Mouse (Mus musculus) intestine, embryonic 14.5 days (tissue): ENCODE results near the gene 5430419D17Rik. TPM values are rescaled to one million over a fixed set of nuclear protein-coding genes. Genes with fewer than 3 reads are reported as not detected.

Source experiments
- ATAC-seq: fragments of 200-750 bp; cut with Nextera tagmentation; replicated peaks from 2 replicates; pipeline ENCODE4 v1.8.0; 2017; ENCODE audit warnings: low read depth, moderate number of reproducible peaks, moderate TSS enrichment, moderate library complexity; ENCODE audit not compliant: low FRiP score, low TSS enrichment
- DNase-seq: peaks from one replicate; pipeline ENCODE4 v3.0.0-alpha.2; 2018; ENCODE audit warnings: low spot score
- H3K27ac ChIP-seq: fragments of 300-500 bp; sonication (generic); 2 replicates; pipeline ENCODE4 v1.5.1; 2014; ENCODE audit warnings: low read depth, mild to moderate bottlenecking, control low read depth
- H3K27me3 ChIP-seq: fragments of 300-500 bp; sonication (generic); replicated peaks from 2 replicates; pipeline ENCODE4 v1.6.1; 2014; ENCODE audit warnings: low read length, control low read depth; ENCODE audit not compliant: control insufficient read depth, insufficient read depth
- H3K36me3 ChIP-seq: fragments of 300-500 bp; sonication (generic); 2 replicates; pipeline ENCODE4 v1.6.1; 2014; ENCODE audit warnings: low read length, control low read depth; ENCODE audit not compliant: control insufficient read depth, insufficient read depth
- H3K4me1 ChIP-seq: fragments of 300-500 bp; sonication (generic); replicated peaks from 2 replicates; pipeline ENCODE4 v1.6.1; 2014; ENCODE audit warnings: low read length, control low read depth, mixed read lengths; ENCODE audit not compliant: control insufficient read depth, insufficient read depth
- H3K4me2 ChIP-seq: fragments of 300-500 bp; sonication (generic); 2 replicates; pipeline ENCODE4 v1.6.1; 2014; ENCODE audit warnings: low read length
- H3K4me3 ChIP-seq: fragments of 300-500 bp; sonication (generic); 2 replicates; pipeline ENCODE4 v1.5.1; 2014; ENCODE audit warnings: low read depth, low read length, control low read depth, mixed read lengths
- H3K9ac ChIP-seq: fragments of 300-500 bp; sonication (generic); 2 replicates; pipeline ENCODE4 v1.6.1; 2014; ENCODE audit warnings: mild to moderate bottlenecking, low read length
- H3K9me3 ChIP-seq: fragments of 300-500 bp; sonication (generic); 2 replicates; pipeline ENCODE4 v1.6.1; 2016; ENCODE audit warnings: low read length, control low read depth; ENCODE audit not compliant: control insufficient read depth
- WGBS: fragments of 180-500 bp; shearing (Covaris S2); extraction: QIAGEN DNeasy Blood & Tissue Kit; methylation state at CpG from one replicate; pipeline ENCODE4 v1.1.7; 2014; 5-methylcytosine and 5-hydroxymethylcytosine counted together
- polyA plus RNA-seq: library from polyadenylated mRNA; unstranded; fragments of >200 nt; fragmentation: Nextera tagmentation; extraction: Ambion mirVana; gene quantifications from 2 replicates; pipeline ENCODE4 v1.2.1, GENCODE M21; 2014

5430419D17Rik gene
- not detected in 2 replicates for polyA plus RNA-seq

- no peaks in the 10 kb centered on the region for H3K36me3 ChIP-seq
- DNase-seq: no peak
- no peak within 1 kb of the TSS for H3K4me3 ChIP-seq
These were observed at the start of gene 5430419D17Rik for GRCm38 (mm10) chr7:131174121-131174520. Gene 5430419D17Rik (plus strand): TSS chr7:131174402.

GRCm38 (mm10) chr7:131130021-131130420 lies 44.2 kb upstream of the 5430419D17Rik start:
- H3K4me2 ChIP-seq: no peak overlapping the region
- no peak overlapping the region for H3K9ac ChIP-seq
- no peak overlapping the region for H3K27ac ChIP-seq
- no peaks in the 10 kb centered on the region for H3K4me1 ChIP-seq
- H3K4me3 ChIP-seq: no peak overlapping the region
- DNase-seq (no peak), ATAC-seq (no peak)
- no peaks in the 10 kb centered on the region for H3K27me3 ChIP-seq
- H3K9me3 ChIP-seq: no peaks in the 10 kb centered on the region
- no peaks in the 10 kb centered on the region for H3K36me3 ChIP-seq
- 63% methylated on average over 12 of the region's 12 CpGs for WGBS

More at GRCm38 (mm10) chr7:131174121-131174520, at the start of gene 5430419D17Rik:
- no peak within 1 kb of the TSS for H3K27ac ChIP-seq
- H3K9ac ChIP-seq: no peak within 1 kb of the TSS
- ATAC-seq: no peak
- H3K9me3 ChIP-seq: no peaks in the 10 kb centered on the region
- WGBS: 87% methylated on average over 9 of the region's 9 CpGs
- H3K4me1 ChIP-seq: no peaks in the 10 kb centered on the region
- H3K4me2 ChIP-seq: no peak within 1 kb of the TSS
- no peaks in the 10 kb centered on the region for H3K27me3 ChIP-seq

- 77% methylated on average over 3 of the region's 3 CpGs for WGBS
- ATAC-seq (no peak), DNase-seq (no peak)
- Histone ChIP-seq H3K36me3 (no peaks in the 10 kb centered on the region), H3K4me1 (no peaks in the 10 kb centered on the region), H3K27ac (no peak overlapping the region), H3K27me3 (no peaks in the 10 kb centered on the region), H3K9me3 (no peaks in the 10 kb centered on the region), H3K9ac (no peak overlapping the region), H3K4me2 (no peak overlapping the region), H3K4me3 (no peak overlapping the region)
These were observed 41.0 kb upstream of the 5430419D17Rik start for GRCm38 (mm10) chr7:131133181-131133580.

GRCm38 (mm10) chr7:131146214-131146613 lies 28.0 kb upstream of the 5430419D17Rik start, which contains the start of gene 4933402N03Rik:
Gene 4933402N03Rik (minus strand): TSS chr7:131146314.
- H3K36me3 ChIP-seq: no peaks in the 10 kb centered on the region
- no peaks in the 10 kb centered on the region for H3K9me3 ChIP-seq
- WGBS: 78% methylated on average over 2 of the region's 2 CpGs
- H3K4me2 ChIP-seq: no peak within 1 kb of the TSS
- ATAC-seq: no peak
- no peak for DNase-seq
- H3K27me3 ChIP-seq: no peaks in the 10 kb centered on the region
- H3K27ac ChIP-seq: no peak within 1 kb of the TSS
- H3K9ac ChIP-seq: no peak within 1 kb of the TSS
- H3K4me1 ChIP-seq: no peaks in the 10 kb centered on the region
- H3K4me3 ChIP-seq: no peak within 1 kb of the TSS

GRCm38 (mm10) chr7:131150179-131150578 lies 24.0 kb upstream of the 5430419D17Rik start:
- Histone ChIP-seq H3K27me3 (no peaks in the 10 kb centered on the region), H3K4me3 (no peak overlapping the region), H3K4me1 (no peaks in the 10 kb centered on the region), H3K27ac (no peak overlapping the region), H3K36me3 (no peaks in the 10 kb centered on the region), H3K4me2 (no peak overlapping the region), H3K9me3 (no peaks in the 10 kb centered on the region), H3K9ac (no peak overlapping the region)
- no peak for ATAC-seq
- WGBS: 74% methylated on average over 3 of the region's 3 CpGs
- DNase-seq: no peak

GRCm38 (mm10) chr7:131153044-131153443 lies 21.2 kb upstream of the 5430419D17Rik start:
- Histone ChIP-seq H3K9ac (no peak overlapping the region), H3K27ac (no peak overlapping the region), H3K4me3 (no peak overlapping the region), H3K27me3 (no peaks in the 10 kb centered on the region), H3K36me3 (no peaks in the 10 kb centered on the region), H3K4me2 (no peak overlapping the region), H3K9me3 (no peaks in the 10 kb centered on the region), H3K4me1 (no peaks in the 10 kb centered on the region)
- no peak for DNase-seq
- ATAC-seq: no peak
- 80% methylated on average over 5 of the region's 5 CpGs for WGBS

GRCm38 (mm10) chr7:131162251-131162650 lies 12.0 kb upstream of the 5430419D17Rik start:
- Histone ChIP-seq H3K4me1 (no peaks in the 10 kb centered on the region), H3K27me3 (no peaks in the 10 kb centered on the region), H3K36me3 (no peaks in the 10 kb centered on the region), H3K27ac (no peak overlapping the region), H3K4me3 (no peak overlapping the region), H3K9me3 (no peaks in the 10 kb centered on the region), H3K9ac (no peak overlapping the region), H3K4me2 (no peak overlapping the region)
- ATAC-seq (no peak), DNase-seq (no peak)
- 61% methylated on average over 7 of the region's 7 CpGs for WGBS

GRCm38 (mm10) chr7:131167771-131168170 lies 6.4 kb upstream of the 5430419D17Rik start:
- Histone ChIP-seq H3K36me3 (no peaks in the 10 kb centered on the region), H3K4me1 (no peaks in the 10 kb centered on the region), H3K9me3 (no peaks in the 10 kb centered on the region), H3K4me3 (no peak overlapping the region), H3K27me3 (no peaks in the 10 kb centered on the region), H3K27ac (no peak overlapping the region), H3K9ac (no peak overlapping the region), H3K4me2 (no peak overlapping the region)
- 79% methylated on average over 3 of the region's 3 CpGs for WGBS
- ATAC-seq: no peak
- no peak for DNase-seq

GRCm38 (mm10) chr7:131169099-131169498 lies 5.1 kb upstream of the 5430419D17Rik start:
- Histone ChIP-seq H3K4me2 (no peak overlapping the region), H3K4me3 (no peak overlapping the region), H3K27ac (no peak overlapping the region), H3K36me3 (no peaks in the 10 kb centered on the region), H3K4me1 (no peaks in the 10 kb centered on the region), H3K9ac (no peak overlapping the region), H3K27me3 (no peaks in the 10 kb centered on the region), H3K9me3 (no peaks in the 10 kb centered on the region)
- ATAC-seq (no peak), DNase-seq (no peak)
- WGBS: 28% methylated on average over 2 of the region's 2 CpGs
